Mouse (Mus musculus): ENCODE measurements around the gene 4930595D18Rik.

DNA sequence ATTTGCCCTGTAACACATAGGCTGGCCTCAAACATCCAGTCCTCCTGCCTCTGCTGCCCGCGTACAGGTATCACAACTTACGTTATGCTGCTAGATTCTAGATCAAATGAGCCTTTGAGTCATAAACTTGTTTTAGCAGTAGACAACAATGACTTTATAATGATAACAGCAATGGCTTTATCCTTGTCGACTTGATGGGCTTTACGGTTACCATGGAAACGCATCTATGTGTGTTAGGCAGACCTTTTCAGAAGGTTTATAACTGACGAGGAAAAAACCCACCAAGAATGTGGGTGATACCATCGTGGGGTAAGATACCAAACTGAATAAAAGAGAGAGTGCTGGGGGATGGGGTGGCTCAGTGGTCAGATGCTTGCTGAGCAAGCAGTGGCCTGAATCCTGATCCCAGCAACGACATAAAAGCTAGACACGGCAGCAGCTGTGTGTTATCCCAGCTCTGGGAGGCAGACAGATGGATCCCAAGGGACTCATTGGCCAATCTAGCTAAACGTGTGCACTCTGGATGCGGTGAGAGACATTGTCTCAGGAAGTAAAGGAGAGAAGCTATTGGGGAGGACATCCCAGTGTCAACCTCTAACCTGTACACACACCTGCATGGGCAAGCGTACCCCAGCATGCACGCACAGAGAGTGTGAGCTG lies 59.6 kb downstream of the 4930595D18Rik start:
- no peak for TF ChIP-seq CTCF (IDR thresholded peaks at IDR 0.05; ENCODE audit: low read depth)
- TF ChIP-seq EP300 (IDR thresholded peaks at IDR 0.05; ENCODE audit: low read depth), result no peak
